Mouse (Mus musculus) liver, embryonic 14.5 days (tissue): ENCODE measurements at regions not wholly inside any gene's neighbourhood (a gene's known extent, or its start where the extent isn't known, plus 50 kb on each side); places are given as distances from the start of the nearest gene placed in this dataset.

Experiments used
- CTCF ChIP-seq: IDR thresholded peaks from 2 replicates; pipeline ENCODE4 v1.5.1; 2016; ENCODE audit warnings: antibody characterized with exemption, low read depth, control low read depth
- EP300 ChIP-seq: IDR thresholded peaks from 2 replicates; pipeline ENCODE4 v1.6.1; 2016; ENCODE audit warnings: antibody characterized with exemption, low read depth

DNA sequence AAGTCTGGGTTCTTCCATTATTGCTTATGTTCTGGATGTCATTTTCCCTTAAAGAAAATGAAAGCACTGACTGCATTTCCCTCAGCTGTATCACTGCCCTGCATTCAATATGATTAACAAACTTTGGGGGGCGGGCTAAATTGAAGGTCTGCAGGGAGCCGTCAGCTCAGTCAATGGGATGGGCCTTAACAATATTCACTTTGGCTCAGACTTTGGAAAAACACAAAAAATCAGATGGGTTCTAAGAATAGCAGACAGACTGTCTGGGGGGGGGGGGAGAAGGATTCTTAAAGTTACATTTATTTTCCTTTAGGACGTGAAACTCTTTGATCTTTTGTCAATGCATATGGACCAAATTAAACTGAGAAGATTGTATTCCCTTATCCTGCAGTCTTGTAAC, 78.2 kb downstream of the Actbl2 start:
- no peak for TF ChIP-seq CTCF
- TF ChIP-seq EP300: no peak
